Mouse (Mus musculus): ENCODE results near the gene Plekha1.

The Plekha1 gene

GRCm38 (mm10) chr7:130918260-130918659 lies 52.7 kb downstream of the Plekha1 start:
- no peak for DNase-seq (ENCODE audit: low read depth, low spot score)

- no peak for DNase-seq (ENCODE audit: low read depth, low spot score)
These were observed 57.6 kb downstream of the Plekha1 start for GRCm38 (mm10) chr7:130922981-130923731.

DNA sequence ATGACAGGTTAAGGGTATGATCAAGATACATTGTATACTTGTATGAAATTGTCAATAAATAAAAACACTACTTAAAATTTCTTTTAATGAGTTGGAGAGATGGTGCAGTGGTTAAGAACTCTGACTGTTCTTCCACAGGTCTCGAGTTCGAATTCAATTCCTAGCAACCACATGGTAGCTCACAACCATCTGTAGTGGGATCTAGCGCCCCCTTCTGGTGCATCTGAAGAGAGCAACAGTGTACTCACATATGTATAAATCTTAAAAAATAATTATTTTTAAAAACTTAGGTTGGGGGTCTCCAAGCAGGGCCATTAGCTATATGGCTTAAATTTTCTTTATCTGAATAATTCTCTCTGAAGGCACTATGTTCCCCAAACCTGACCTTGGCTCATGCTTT lies 64.8 kb downstream of the Plekha1 start:
- no peak for DNase-seq (ENCODE audit: low read depth, low spot score)

DNA sequence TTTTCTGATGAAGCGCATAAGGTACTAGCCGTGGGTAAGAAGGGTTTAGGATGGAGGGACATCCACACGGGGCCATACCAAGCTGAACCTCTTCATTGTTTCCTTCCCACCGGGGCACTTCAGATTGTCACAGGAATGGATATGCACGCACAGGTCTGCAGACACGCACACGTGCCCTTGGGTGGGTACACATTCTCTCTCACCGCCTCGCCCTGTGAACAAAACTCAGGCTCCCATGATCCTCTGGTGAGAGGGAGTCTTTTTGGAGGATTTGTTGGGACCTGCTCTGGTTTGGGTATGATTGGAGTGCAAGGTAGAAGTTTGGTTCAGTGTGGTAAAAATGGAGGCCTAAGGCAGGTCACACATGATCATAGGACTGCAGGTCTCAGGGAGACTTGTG lies 67.4 kb downstream of the Plekha1 start:
- no peak for DNase-seq (ENCODE audit: low read depth, low spot score)

GRCm38 (mm10) chr7:130934654-130935053 lies 69.1 kb downstream of the Plekha1 start:
- DNase-seq (ENCODE audit: low read depth, low spot score): no peak

GRCm38 (mm10) chr7:130935421-130935792 lies 69.9 kb downstream of the Plekha1 start:
- no peak for DNase-seq (ENCODE audit: low read depth, low spot score)

DNA sequence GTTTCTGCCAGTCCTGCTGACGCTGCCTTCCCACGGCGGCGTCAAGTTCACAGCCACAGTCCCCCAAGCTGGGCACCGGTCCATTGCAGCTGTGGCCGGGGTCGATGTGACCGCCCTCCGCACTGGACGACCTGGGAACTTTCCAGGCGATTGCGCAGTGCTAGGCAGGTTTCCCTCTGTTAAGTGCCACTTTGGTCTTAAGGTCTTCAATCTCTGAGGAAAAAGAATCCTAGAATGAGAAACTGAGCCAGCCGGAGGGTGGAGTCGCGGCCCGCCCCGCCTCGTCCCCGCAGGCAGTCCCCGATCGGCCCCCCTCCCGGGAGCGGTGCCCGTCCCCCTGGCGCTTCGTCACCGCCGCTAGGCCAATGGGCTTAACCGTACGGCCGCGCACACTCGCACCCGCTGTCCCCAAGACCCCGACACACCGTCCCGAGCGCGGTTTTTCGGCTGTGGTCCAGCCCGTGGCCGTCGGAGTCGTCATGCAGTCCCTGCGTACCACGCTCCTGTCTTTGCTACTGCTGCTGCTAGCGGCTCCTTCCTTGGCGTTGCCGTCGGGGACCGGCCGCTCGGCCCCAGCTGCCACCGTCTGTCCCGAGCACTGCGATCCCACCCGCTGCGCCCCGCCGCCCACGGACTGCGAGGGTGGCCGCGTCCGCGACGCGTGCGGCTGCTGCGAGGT lies 70.4 kb downstream of the Plekha1 start, which contains the start of gene Htra1:
Htra1 (plus strand) TSS at position 319 of the 679 bp plus-strand sequence.
- DNase-seq (ENCODE audit: low read depth, low spot score): no peak

DNA sequence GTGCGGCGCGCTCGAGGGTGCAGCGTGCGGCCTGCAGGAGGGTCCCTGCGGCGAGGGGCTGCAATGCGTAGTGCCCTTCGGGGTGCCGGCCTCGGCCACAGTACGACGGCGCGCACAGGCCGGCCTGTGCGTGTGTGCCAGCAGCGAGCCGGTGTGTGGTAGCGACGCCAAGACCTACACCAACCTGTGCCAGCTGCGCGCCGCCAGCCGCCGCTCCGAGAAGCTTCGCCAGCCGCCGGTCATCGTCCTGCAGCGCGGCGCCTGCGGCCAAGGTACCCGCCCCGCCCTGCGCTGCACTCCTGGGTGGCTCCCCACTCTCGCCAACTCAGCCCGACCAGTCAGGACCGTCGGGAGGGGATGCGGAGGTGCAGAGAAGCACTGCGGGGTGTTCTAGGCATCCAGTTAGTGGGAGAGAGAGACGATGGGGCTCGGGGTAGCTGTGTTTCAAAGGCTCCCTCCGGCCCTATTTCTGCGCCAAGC lies 71.0 kb downstream of the Plekha1 start:
- no peak for DNase-seq (ENCODE audit: low read depth, low spot score)

DNA sequence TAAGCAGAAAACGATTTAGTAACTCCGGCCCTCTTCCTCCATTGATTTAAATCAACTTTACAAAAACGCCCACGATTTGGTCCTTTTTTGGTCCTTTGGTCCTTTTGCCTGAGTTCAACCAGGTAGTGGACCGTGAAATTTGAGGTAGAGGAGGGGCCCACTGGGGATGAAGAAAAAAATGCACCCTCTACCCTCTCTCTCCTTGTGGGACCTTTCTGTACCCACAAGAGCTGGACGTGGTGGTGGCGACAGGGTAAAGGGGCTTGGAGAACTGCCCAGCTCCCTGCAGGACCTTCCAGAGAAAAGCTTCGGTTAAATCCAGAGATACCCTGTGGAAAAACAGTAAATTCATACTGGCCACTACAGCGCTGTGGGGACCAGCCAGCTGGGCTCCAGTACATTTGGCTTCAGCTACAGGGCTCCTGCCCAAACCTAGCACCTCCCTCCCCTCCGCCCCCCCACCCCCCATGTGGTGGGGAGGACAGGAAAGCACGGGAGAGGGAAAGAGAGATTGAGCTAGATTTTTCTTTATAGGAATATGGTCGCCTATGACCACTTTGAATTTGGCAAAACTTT lies 71.8 kb downstream of the Plekha1 start:
- no peak for DNase-seq (ENCODE audit: low read depth, low spot score)

GRCm38 (mm10) chr7:130938005-130938404 lies 72.4 kb downstream of the Plekha1 start:
- no peak for DNase-seq (ENCODE audit: low read depth, low spot score)

DNA sequence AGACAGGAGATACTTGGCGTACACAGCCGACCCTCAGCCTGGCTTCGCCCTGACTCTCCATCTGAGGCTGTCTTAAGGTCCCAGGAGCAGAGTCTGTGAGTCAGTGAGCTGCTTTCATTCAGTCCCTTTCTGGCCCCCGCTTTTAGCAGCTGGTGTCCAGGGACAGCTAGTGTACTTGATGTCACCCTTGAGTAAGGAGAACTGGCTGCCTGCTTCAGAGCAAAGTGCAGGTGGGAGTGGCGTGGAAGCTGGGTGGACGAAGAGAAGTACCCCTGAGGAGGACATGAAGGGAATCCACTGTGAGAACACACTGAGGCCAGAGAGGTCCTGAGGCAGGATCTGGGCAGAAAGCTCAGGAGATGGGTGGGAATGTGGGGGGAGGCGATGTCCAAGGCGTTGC lies 73.3 kb downstream of the Plekha1 start:
- no peak for DNase-seq (ENCODE audit: low read depth, low spot score)

DNA sequence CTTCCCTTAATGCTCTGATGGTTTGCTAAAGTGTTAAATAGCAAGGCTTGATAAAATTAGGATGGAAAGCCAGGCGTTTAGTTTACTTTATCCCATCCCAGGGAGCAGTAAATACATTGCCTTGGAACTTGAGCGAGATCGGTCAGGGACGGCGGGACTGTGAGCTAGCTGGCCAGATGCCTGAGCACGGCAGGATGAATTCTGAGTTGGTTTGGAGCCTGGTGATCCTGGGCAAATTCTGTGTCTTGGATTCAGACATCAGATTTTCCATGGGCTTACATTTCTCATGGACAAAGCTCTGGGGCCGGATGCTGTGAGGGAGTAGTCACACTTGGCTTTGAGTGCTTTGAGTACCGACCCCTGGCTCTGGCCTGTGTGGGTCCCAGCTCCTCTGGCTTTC lies 75.2 kb downstream of the Plekha1 start:
- DNase-seq (ENCODE audit: low read depth, low spot score): no peak

DNA sequence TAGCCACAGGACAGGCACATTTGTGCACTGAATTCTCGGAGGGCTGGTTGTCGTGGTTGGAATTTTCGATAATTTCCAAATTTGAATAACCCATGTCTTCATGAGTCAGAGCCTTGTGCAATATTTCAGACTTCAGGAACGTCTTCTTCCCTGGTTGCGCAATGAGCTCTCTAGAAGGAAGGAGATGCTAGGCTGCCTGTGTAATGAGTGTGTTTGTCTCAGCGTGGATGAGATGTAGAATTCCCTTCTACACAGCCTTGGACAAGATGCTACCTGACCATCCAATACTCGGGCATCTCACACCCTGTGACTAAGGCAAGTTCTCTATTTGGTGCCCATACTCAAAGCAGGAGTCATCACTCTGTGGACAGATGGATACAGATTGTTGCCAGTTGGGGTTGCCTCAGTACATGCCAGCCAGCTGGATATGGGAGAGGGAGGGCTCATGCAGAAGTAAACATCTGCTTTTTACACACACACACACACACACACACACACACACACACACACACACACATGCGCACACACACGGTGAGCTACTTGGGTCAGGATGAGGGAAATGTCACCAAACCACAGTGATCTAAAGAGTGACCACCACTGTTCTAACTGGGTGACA lies 77.8 kb downstream of the Plekha1 start:
- DNase-seq (ENCODE audit: low read depth, low spot score): no peak

DNA sequence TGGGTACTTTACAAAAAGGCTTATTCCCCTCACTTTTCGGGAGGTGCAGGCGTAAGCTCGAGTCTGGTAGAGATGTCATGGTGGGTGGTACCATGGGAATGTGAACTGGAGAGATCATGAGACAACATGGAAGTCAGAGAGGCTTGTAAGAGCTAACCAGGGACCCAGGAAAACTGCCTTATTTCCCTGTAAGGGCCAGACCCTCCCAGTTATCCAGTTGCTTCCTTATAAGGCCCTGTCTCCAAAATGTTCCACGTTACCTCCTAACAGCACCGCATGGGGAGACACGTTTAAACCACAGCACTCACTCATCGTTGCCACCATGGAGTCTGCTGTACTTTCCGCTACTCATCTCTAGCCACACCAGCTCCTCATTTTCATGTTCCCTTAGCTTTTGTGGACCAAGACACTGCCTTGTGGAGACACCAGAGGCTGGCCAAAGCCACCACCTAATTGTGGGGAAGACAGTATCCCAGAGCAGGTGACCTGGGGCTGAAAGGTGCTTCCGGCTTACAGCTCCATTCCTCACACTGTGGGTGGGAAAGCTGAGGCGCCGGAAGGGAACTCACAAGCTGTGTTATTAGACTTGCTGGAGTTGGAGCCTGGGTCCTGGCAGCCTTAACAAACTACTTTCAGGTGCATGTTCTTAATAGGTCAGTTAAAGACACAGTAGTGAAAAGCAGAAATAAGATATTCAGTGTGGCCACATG lies 79.4 kb downstream of the Plekha1 start:
- no peak for DNase-seq (ENCODE audit: low read depth, low spot score)

- DNase-seq (ENCODE audit: low read depth, low spot score): no peak
These were observed 80.2 kb downstream of the Plekha1 start for GRCm38 (mm10) chr7:130945730-130946129.

GRCm38 (mm10) chr7:130946303-130946702 lies 80.7 kb downstream of the Plekha1 start:
- no peak for DNase-seq (ENCODE audit: low read depth, low spot score)

DNA sequence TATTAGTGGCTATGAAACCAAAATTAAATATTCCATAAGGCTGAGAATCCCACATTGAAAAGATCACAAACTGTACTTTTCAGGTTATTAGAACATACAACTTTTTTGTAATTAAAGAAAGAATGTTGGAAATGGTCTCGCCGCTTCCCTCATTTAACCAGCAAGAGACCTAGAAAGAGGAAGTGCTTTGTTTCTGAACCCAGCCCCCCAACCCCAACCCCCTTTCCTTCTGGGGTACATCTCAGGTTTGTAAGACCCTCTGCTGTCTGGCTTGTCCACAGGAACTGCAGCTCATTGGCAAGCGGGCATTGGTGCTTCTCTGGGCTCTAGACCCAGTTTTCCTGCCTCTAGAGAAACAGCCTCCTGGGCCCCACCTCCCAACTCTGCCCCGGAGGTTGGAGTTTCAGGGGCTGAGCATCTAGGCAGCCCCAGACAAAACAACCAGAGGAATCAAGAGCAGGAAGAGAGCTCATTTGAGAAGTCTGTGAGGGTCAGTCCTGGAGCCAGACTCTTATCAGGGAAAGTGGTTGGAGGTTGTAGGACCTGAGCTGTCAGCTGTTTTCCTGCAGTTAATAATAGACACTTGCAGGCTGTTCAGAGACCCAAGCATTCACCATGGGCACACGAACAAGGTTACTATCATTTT lies 83.1 kb downstream of the Plekha1 start:
- DNase-seq (ENCODE audit: low read depth, low spot score): no peak

GRCm38 (mm10) chr7:130949331-130949751 lies 83.8 kb downstream of the Plekha1 start:
- no peak for DNase-seq (ENCODE audit: low read depth, low spot score)

- DNase-seq (ENCODE audit: low read depth, low spot score): no peak
These were observed 84.9 kb downstream of the Plekha1 start for GRCm38 (mm10) chr7:130950482-130950881.

DNA sequence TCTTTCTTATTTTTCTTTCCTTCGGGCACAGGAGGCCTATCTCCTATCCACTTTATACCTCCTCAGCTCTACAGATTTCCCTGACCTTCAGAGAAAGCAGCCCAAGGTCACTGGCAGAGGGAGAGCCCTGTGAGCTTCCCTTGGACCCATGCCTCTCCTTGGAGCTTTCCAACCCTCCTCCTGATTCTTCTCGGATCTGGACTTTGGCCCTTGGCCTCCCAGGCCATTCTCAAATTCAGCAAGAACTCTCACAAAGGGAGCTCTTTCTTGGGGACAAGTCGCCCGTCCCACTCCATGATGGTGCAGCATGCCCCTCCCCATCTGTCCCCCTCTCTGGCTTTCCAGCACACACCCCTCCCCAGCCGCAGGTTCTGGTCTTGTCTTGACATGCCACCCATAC lies 85.4 kb downstream of the Plekha1 start:
- DNase-seq (ENCODE audit: low read depth, low spot score): no peak

DNA sequence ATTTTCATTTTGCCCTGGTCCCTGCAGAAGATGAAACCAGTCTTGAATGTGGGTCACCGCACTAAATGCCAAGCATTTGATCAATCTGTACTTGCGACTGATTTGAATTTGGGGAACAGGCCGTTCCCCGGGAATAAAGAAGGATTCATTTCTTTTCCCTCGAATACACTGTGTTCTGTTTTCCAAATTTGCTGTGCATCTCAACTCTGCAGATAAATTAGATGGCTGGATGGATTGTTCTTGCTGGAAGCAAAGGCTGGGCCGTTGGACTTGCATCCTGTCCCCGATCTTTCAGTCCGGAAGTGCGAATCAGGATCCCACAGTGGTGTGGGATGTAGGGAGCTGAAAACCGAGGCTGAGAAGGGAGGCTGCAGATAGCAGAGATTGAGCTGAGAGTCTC lies 87.8 kb downstream of the Plekha1 start:
- no peak for DNase-seq (ENCODE audit: low read depth, low spot score)
